Mouse (Mus musculus): ENCODE measurements around the gene Phf21a.

- TF ChIP-seq CTCF (IDR thresholded peaks at IDR 0.05; ENCODE audit: low read depth) (no peak), EP300 (IDR thresholded peaks at IDR 0.05; ENCODE audit: low read depth) (no peak)
Measured at GRCm38 (mm10) chr2:92190960-92191359, 98.0 kb downstream of the Phf21a start.
